Comparison of ENCODE assay signal across 21 mouse cellular contexts in genomic region chr17:56570287-56570686, GRCm38 (mm10). TPM values are rescaled to one million over a fixed set of nuclear protein-coding genes. Genes with fewer than 3 reads are reported as not detected.
DNase-seq lines count a peak whose midpoint lies in the region; TF ChIP-seq lines count a peak whose summit lies in the region.
"Had no signal": no experiment of that assay in that cellular context is flagged by ENCODE, and none has a peak within 500 bp of the region (broad histone marks: within the 10 kb centered on the region; RNA-seq: fewer than 3 reads in every experiment).

No protein-coding gene starts in this region.

- 0 out of 2 replicates have a peak, but pooled peaks have one; percentile 27 for TF ChIP-seq CTCF in cerebellum, adult 2 months (IDR thresholded peaks at IDR 0.05; ENCODE audit: borderline replicate concordance, insufficient read depth, low read depth, low read length)
- TF ChIP-seq CTCF in layer of hippocampus, adult 2 months (conservative IDR thresholded peaks at IDR 0.05): no peak
- TF ChIP-seq CTCF in C2C12 (IDR thresholded peaks at IDR 0.05; ENCODE audit: control insufficient read depth, insufficient read depth, insufficient read length): no peak

- no peak overlapping the region for H3K4me2 ChIP-seq in myocyte (ENCODE audit: low read depth)
- H3K4me2 ChIP-seq: embryonic facial prominence, embryonic 13.5 days; embryonic facial prominence, embryonic 15.5 days; forebrain, embryonic 12.5 days had no signal

- no peaks in the 10 kb centered on the region for H3K27me3 ChIP-seq in cerebellum, adult 2 months (ENCODE audit: control insufficient read depth, insufficient read depth, low read length)
- H3K27me3 ChIP-seq in C2C12 (ENCODE audit: control insufficient read depth, insufficient read depth, insufficient read length) (no peaks in the 10 kb centered on the region), myocyte (ENCODE audit: control insufficient read depth, insufficient read depth, insufficient read length) (no peaks in the 10 kb centered on the region)
- H3K27me3 ChIP-seq: CH12.LX; embryonic facial prominence, embryonic 13.5 days; embryonic facial prominence, embryonic 15.5 days; forebrain, embryonic 12.5 days; Patski had no signal

- H3ac ChIP-seq in C2C12 (ENCODE audit: control insufficient read depth, insufficient read length, low read depth) (no peak overlapping the region), myocyte (ENCODE audit: control insufficient read depth, insufficient read length) (no peak overlapping the region)

- peaks cover 93% of the 10 kb centered on the region for H3K36me3 ChIP-seq in C2C12 (ENCODE audit: control insufficient read depth, insufficient read depth)
- H3K36me3 ChIP-seq in myocyte (ENCODE audit: control insufficient read depth, insufficient read depth): peaks cover 49% of the 10 kb centered on the region

- H3K4me1 ChIP-seq in cerebellum, adult 2 months (ENCODE audit: control insufficient read depth, insufficient read depth, low read length): peaks cover 14% of the 10 kb centered on the region
- H3K4me1 ChIP-seq: embryonic facial prominence, embryonic 13.5 days; embryonic facial prominence, embryonic 15.5 days; forebrain, embryonic 10.5 days had no signal

- no peak overlapping the region for H3K27ac ChIP-seq in cerebellum, adult 2 months (ENCODE audit: insufficient read depth, low read length)
- peak overlapping the region; percentile 68 for H3K27ac ChIP-seq in layer of hippocampus, adult 2 months
- H3K27ac ChIP-seq: embryonic facial prominence, embryonic 13.5 days; embryonic facial prominence, embryonic 15.5 days; forebrain, embryonic 10.5 days; forebrain, embryonic 12.5 days had no signal

- no peak for TF ChIP-seq POLR2A in cerebellum, adult 2 months (IDR thresholded peaks at IDR 0.05; ENCODE audit: borderline replicate concordance, insufficient read depth, low read length)
- TF ChIP-seq POLR2A in myocyte (IDR thresholded peaks at IDR 0.05; ENCODE audit: insufficient read length, low read depth): no peak

- no peak for DNase-seq in cerebellum, adult 2 months
- no peak for DNase-seq in cerebellum, postnatal 25 days
- no peak for DNase-seq in layer of hippocampus, adult 2 months (ENCODE audit: low spot score in 2 of 2)
- no peak for DNase-seq in layer of hippocampus, adult 9-10 months (ENCODE audit: low spot score)
- no peak for DNase-seq in urinary bladder, postnatal 14 days (ENCODE audit: low spot score)
- DNase-seq: adrenal gland, adult 8-10 months; adrenal gland, postnatal 14 days; cerebellum, adult 11 months; cerebellum, adult 8-10 months; cerebellum, postnatal 10 days; embryo, embryonic 11 days had no signal

- H3K79me3 ChIP-seq in C2C12 (ENCODE audit: low read depth): no peaks in the 10 kb centered on the region

- H3K79me2 ChIP-seq in C2C12 (ENCODE audit: control insufficient read depth, insufficient read depth): no peaks in the 10 kb centered on the region
- no peaks in the 10 kb centered on the region for H3K79me2 ChIP-seq in myocyte (ENCODE audit: control insufficient read depth, insufficient read depth)

- 22% methylated on average over 4 of the region's 4 CpGs for WGBS in cerebellum, adult 2 months

- no peak overlapping the region for H3K4me3 ChIP-seq in cerebellum, adult 2 months (replicated peaks; ENCODE audit: insufficient read depth, low read depth, low read length)
- H3K4me3 ChIP-seq in layer of hippocampus, adult 2 months: no peak overlapping the region
- H3K4me3 ChIP-seq in C2C12 (ENCODE audit: insufficient read depth, poor library complexity, severe bottlenecking): no peak overlapping the region
- no peak overlapping the region for H3K4me3 ChIP-seq in myocyte
- H3K4me3 ChIP-seq: embryonic facial prominence, embryonic 13.5 days; embryonic facial prominence, embryonic 15.5 days; erythroblast, embryonic 14.5 days; forebrain, embryonic 10.5 days; forebrain, embryonic 12.5 days had no signal

TF ChIP-seq in C2C12, 6 proteins besides CTCF, POLR2A, EP300 and RAD21:
- TF ChIP-seq MYOD1 (IDR thresholded peaks at IDR 0.05; ENCODE audit: control insufficient read depth, insufficient read length, low read depth): peak; percentile 4
- TF ChIP-seq MAX (IDR thresholded peaks at IDR 0.05): no peak
- no peak for TF ChIP-seq USF1 (IDR thresholded peaks at IDR 0.05; ENCODE audit: low read depth)
- no peak for TF ChIP-seq MYOG (IDR thresholded peaks at IDR 0.05; ENCODE audit: control insufficient read depth, extremely low read depth, insufficient read length)
- TF ChIP-seq FOSL1 (IDR thresholded peaks at IDR 0.05; ENCODE audit: insufficient read depth, low read length, poor library complexity, severe bottlenecking): no peak
- no peak for TF ChIP-seq CEBPB (IDR thresholded peaks at IDR 0.05; ENCODE audit: low read depth)

TF ChIP-seq in myocyte, 11 proteins besides CTCF, POLR2A, EP300 and RAD21:
- no peak for TF ChIP-seq TCF12 (IDR thresholded peaks at IDR 0.05; ENCODE audit: insufficient read depth, poor library complexity, severe bottlenecking)
- peak in 2 of 3 experiments; percentile 28 to 70 for TF ChIP-seq MYOD1 (IDR thresholded peaks at IDR 0.05; ENCODE audit: control insufficient read depth in 1 of 3, insufficient read length in 2 of 3, low read depth in 2 of 3)
- peak in 1 of 3 experiments; percentile 80 for TF ChIP-seq MYOG (IDR thresholded peaks at IDR 0.05; ENCODE audit: control insufficient read depth in 1 of 3, insufficient read depth in 1 of 3, insufficient read length in 2 of 3, low read depth in 2 of 3)

RNA-seq across cellular contexts. Expression of gene Safb2, which starts 14.1 kb away (rescaled TPM):
- 137 and 143 TPM in 2 replicates for polyA plus RNA-seq in cerebellum, adult 2 months (2012; rRNA removed)
- 100 to 1,000 TPM; 134 to 168 TPM for total RNA-seq in layer of hippocampus, adult 2 months (2021)
- polyA plus RNA-seq in C2C12 (2012; fragmentation: generic; extraction: Trizol): 45.1 TPM
- 35.3 TPM for polyA plus RNA-seq in myocyte (2012; fragmentation: generic; extraction: Trizol)

RNA-seq across cellular contexts. Expression of gene Safb, which starts 14.3 kb away (rescaled TPM):
- 139 and 141 TPM in 2 replicates for polyA plus RNA-seq in cerebellum, adult 2 months (2012; rRNA removed)
- 100 to 1,000 TPM; 162 to 193 TPM for total RNA-seq in layer of hippocampus, adult 2 months (2021)
- polyA plus RNA-seq in C2C12 (2012; fragmentation: generic; extraction: Trizol) (69.7 TPM), myocyte (2012; fragmentation: generic; extraction: Trizol) (58.9 TPM)

RNA-seq across cellular contexts. Expression of gene Gm20219, which starts 16.1 kb away (rescaled TPM):
- polyA plus RNA-seq in cerebellum, adult 2 months (2012; rRNA removed): 7.2 and 7.8 TPM in 2 replicates
- 1 to 10 TPM; 3.5 to 5.1 TPM for total RNA-seq in layer of hippocampus, adult 2 months (2021)
- polyA plus RNA-seq in C2C12 (2012; fragmentation: generic; extraction: Trizol): 0.09 TPM
- 0.28 TPM for polyA plus RNA-seq in myocyte (2012; fragmentation: generic; extraction: Trizol)
- total RNA-seq: common myeloid progenitor, adult 5-6 weeks had no signal

RNA-seq across cellular contexts. Expression of gene 2410015M20Rik, which starts 39.3 kb away (rescaled TPM):
- 154 and 169 TPM in 2 replicates for polyA plus RNA-seq in cerebellum, adult 2 months (2012; rRNA removed)
- 100 to 1,000 TPM; 134 to 142 TPM for total RNA-seq in layer of hippocampus, adult 2 months (2021)
- polyA plus RNA-seq in C2C12 (2012; fragmentation: generic; extraction: Trizol) (250 TPM), myocyte (2012; fragmentation: generic; extraction: Trizol) (587 TPM)

RNA-seq across cellular contexts. Expression of gene Rpl36, which starts 42.9 kb away (rescaled TPM):
- 1,004 and 1,008 TPM in 2 replicates for polyA plus RNA-seq in cerebellum, adult 2 months (2012; rRNA removed)
- total RNA-seq in layer of hippocampus, adult 2 months (2021): 100 to 1,000 TPM; 383 to 406 TPM
- polyA plus RNA-seq in C2C12 (2012; fragmentation: generic; extraction: Trizol): 4,005 TPM
- polyA plus RNA-seq in myocyte (2012; fragmentation: generic; extraction: Trizol): 3,746 TPM
